Mouse (Mus musculus): Measurements from ENCODE around the gene Ube2l6. TPM values are rescaled to one million over a fixed set of nuclear protein-coding genes. Genes with fewer than 3 reads are reported as not detected.

Gene Ube2l6
- total and polyA plus RNA-seq, 2 experiments = 44.3 to 106 TPM

DNA sequence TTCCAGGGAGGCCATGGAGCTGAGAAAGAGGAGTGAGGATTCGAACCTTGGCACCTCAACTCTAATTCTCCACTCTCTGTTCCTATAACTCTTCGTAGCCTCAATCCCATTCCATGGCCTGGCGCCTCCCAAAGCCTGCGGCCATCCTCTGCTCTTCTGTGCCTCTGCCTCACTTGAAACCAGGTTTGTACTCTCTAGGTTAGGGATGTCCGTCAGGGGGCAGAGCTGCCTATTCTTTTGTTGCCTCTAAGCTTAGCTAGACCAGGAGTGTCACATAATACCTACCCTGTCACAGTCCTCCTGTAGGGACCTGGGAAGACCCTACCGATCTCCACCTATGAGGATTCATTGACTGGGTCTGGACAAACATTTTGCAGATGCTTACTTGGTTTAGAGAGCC, 14.0 kb downstream of the Ube2l6 start:
- no peak for TF ChIP-seq POLR2A (IDR thresholded peaks at IDR 0.05; ENCODE audit: extremely low read depth, insufficient read depth, low read length)
- no peak for TF ChIP-seq CTCF (IDR thresholded peaks at IDR 0.05; ENCODE audit: low read depth, low read length)
- Histone ChIP-seq H3K9ac (ENCODE audit: low read depth, low read length) (no peak overlapping the region), H3K4me3 (ENCODE audit: insufficient read depth, low read depth, low read length) (no peak overlapping the region), H3K79me2 (ENCODE audit: control insufficient read depth, insufficient read depth, low read length) (no peaks in the 10 kb centered on the region), H3K36me3 (ENCODE audit: control insufficient read depth, insufficient read depth, low read length) (peaks cover 5% of the 10 kb centered on the region; the same call in 1 of the 2 replicates), H3K27me3 (ENCODE audit: control insufficient read depth, insufficient read depth, low read length) (no peaks in the 10 kb centered on the region), H3K27ac (replicated peaks; ENCODE audit: insufficient read depth, low read depth, low read length) (no peak overlapping the region), H3K4me1 (ENCODE audit: control insufficient read depth, insufficient read depth, low read length) (peaks cover 3% of the 10 kb centered on the region)
- WGBS = 93% methylated on average over 6 of the region's 6 CpGs
- DNase-seq (ENCODE audit: extremely low read depth, low read depth, low spot score) = no peak

GRCm38 (mm10) chr2:84819861-84820260, 21.2 kb downstream of the Ube2l6 start:
- Histone ChIP-seq H3K27me3 (ENCODE audit: control insufficient read depth, insufficient read depth, low read length) (no peaks in the 10 kb centered on the region), H3K4me3 (ENCODE audit: insufficient read depth, low read depth, low read length) (no peak overlapping the region), H3K79me2 (ENCODE audit: control insufficient read depth, insufficient read depth, low read length) (no peaks in the 10 kb centered on the region), H3K36me3 (ENCODE audit: control insufficient read depth, insufficient read depth, low read length) (no peaks in the 10 kb centered on the region), H3K27ac (replicated peaks; ENCODE audit: insufficient read depth, low read depth, low read length) (no peak overlapping the region), H3K4me1 (ENCODE audit: control insufficient read depth, insufficient read depth, low read length) (no peaks in the 10 kb centered on the region), H3K9ac (ENCODE audit: low read depth, low read length) (no peak overlapping the region)
- DNase-seq (ENCODE audit: extremely low read depth, low read depth, low spot score) = no peak
- 69% methylated on average over 3 of the region's 3 CpGs for WGBS
- TF ChIP-seq POLR2A (IDR thresholded peaks at IDR 0.05; ENCODE audit: extremely low read depth, insufficient read depth, low read length) = no peak
- TF ChIP-seq CTCF (IDR thresholded peaks at IDR 0.05; ENCODE audit: low read depth, low read length) = no peak

DNA sequence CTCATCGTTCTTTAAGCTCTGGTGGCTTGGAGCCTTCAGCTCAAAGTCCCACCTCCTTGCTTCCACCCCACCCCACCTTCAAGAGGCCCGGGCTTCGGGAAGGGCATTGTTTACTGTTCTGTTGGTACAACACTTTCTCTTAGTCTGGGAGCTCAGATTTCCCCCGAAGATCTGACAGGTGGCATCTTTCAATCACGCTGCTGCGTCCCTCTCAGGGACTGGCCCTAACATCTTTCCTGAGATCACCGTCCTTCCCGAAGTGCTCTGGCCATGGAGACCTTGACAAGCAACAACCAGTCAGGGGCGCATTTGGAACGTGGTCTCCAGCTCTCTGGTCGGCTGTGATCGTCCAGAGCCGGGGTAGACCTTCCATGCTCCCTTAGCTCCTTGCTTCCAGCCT, 23.9 kb downstream of the Ube2l6 start, which contains the start of gene Smtnl1:
TSS of gene Smtnl1 (minus strand) at position 101 of the 400 bp plus-strand sequence.
- Histone ChIP-seq H3K27me3 (ENCODE audit: control insufficient read depth, insufficient read depth, low read length) (no peaks in the 10 kb centered on the region), H3K4me3 (ENCODE audit: insufficient read depth, low read depth, low read length) (no peak within 1 kb of the TSS), H3K4me1 (ENCODE audit: control insufficient read depth, insufficient read depth, low read length) (peaks cover 2% of the 10 kb centered on the region; the same call in 1 of the 2 replicates), H3K9ac (ENCODE audit: low read depth, low read length) (no peak within 1 kb of the TSS), H3K36me3 (ENCODE audit: control insufficient read depth, insufficient read depth, low read length) (no peaks in the 10 kb centered on the region), H3K79me2 (ENCODE audit: control insufficient read depth, insufficient read depth, low read length) (no peaks in the 10 kb centered on the region), H3K27ac (replicated peaks; ENCODE audit: insufficient read depth, low read depth, low read length) (no peak within 1 kb of the TSS)
- no peak for TF ChIP-seq CTCF (IDR thresholded peaks at IDR 0.05; ENCODE audit: low read depth, low read length)
- no peak for TF ChIP-seq POLR2A (IDR thresholded peaks at IDR 0.05; ENCODE audit: extremely low read depth, insufficient read depth, low read length)
- no peak for DNase-seq (ENCODE audit: extremely low read depth, low read depth, low spot score)
- WGBS = 44% methylated on average over 13 of the region's 13 CpGs

DNA sequence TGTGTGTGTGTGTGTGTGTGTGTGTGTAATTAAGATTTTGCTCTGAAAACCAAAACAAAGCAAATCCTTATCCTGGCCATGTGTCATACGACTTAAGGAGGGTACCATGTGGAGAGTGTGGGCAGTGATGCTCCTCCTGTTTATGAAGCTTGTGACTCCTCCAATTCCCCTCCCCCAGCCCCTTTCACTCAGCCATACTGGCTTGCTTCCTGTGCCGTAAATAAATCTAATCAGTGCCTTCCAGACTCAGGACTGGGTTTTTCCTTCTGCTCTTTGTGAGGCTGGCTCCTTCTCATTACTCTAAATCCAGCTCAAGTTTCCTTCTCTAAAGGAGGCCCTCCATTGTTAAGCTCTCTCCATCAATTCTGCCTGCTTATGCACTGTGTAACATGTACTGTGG, 24.6 kb downstream of the Ube2l6 start:
- Histone ChIP-seq H3K27ac (replicated peaks; ENCODE audit: insufficient read depth, low read depth, low read length) (no peak overlapping the region), H3K9ac (ENCODE audit: low read depth, low read length) (no peak overlapping the region), H3K36me3 (ENCODE audit: control insufficient read depth, insufficient read depth, low read length) (no peaks in the 10 kb centered on the region), H3K27me3 (ENCODE audit: control insufficient read depth, insufficient read depth, low read length) (no peaks in the 10 kb centered on the region), H3K79me2 (ENCODE audit: control insufficient read depth, insufficient read depth, low read length) (no peaks in the 10 kb centered on the region), H3K4me1 (ENCODE audit: control insufficient read depth, insufficient read depth, low read length) (peaks cover 4% of the 10 kb centered on the region; the same call in 1 of the 2 replicates), H3K4me3 (ENCODE audit: insufficient read depth, low read depth, low read length) (no peak overlapping the region)
- no peak for DNase-seq (ENCODE audit: extremely low read depth, low read depth, low spot score)
- TF ChIP-seq CTCF (IDR thresholded peaks at IDR 0.05; ENCODE audit: low read depth, low read length) (no peak), POLR2A (IDR thresholded peaks at IDR 0.05; ENCODE audit: extremely low read depth, insufficient read depth, low read length) (no peak)
- WGBS = 41% methylated on average over 2 of the region's 2 CpGs

- Histone ChIP-seq H3K27ac (replicated peaks; ENCODE audit: insufficient read depth, low read depth, low read length) (peak within 1 kb of the TSS; percentile 91), H3K9ac (ENCODE audit: low read depth, low read length) (peak within 1 kb of the TSS; percentile 80), H3K4me3 (ENCODE audit: insufficient read depth, low read depth, low read length) (peak within 1 kb of the TSS; percentile 90), H3K27me3 (ENCODE audit: control insufficient read depth, insufficient read depth, low read length) (no peaks in the 10 kb centered on the region), H3K36me3 (ENCODE audit: control insufficient read depth, insufficient read depth, low read length) (peaks cover 3% of the 10 kb centered on the region; the same call in 1 of the 2 replicates), H3K4me1 (ENCODE audit: control insufficient read depth, insufficient read depth, low read length) (peaks cover 4% of the 10 kb centered on the region; the same call in 1 of the 2 replicates), H3K79me2 (ENCODE audit: control insufficient read depth, insufficient read depth, low read length) (no peaks in the 10 kb centered on the region)
- under 1% methylated on average over 34 of the region's 34 CpGs for WGBS
- TF ChIP-seq POLR2A (IDR thresholded peaks at IDR 0.05; ENCODE audit: extremely low read depth, insufficient read depth, low read length) (0 out of 2 replicates have a peak, but pooled peaks have one; percentile 26), CTCF (IDR thresholded peaks at IDR 0.05; ENCODE audit: low read depth, low read length) (no peak)
- peak; percentile 94 for DNase-seq (ENCODE audit: extremely low read depth, low read depth, low spot score)
Observed at GRCm38 (mm10) chr2:84826488-84827282, 28.1 kb downstream of the Ube2l6 start, which contains the start of gene Timm10. TSS of gene Timm10 (plus strand) at chr2:84826997.
